Mouse (Mus musculus) stomach, postnatal 0 days (tissue): ENCODE results near the gene Ank3.

Experiments
- CTCF ChIP-seq: IDR thresholded peaks from 2 replicates; pipeline ENCODE4 v1.5.1; 2016; ENCODE audit warnings: antibody characterized with exemption, low read depth, mild to moderate bottlenecking, moderate library complexity
- EP300 ChIP-seq: optimal IDR thresholded peaks from 2 replicates; pipeline ENCODE3; 2016; ENCODE audit warnings: antibody characterized with exemption

- TF ChIP-seq CTCF = no peak
- TF ChIP-seq EP300 = no peak
Measured at GRCm38 (mm10) chr10:69546643-69547042, 148.1 kb downstream of the Ank3 start.
